ENCODE assay signal across 18 mouse cellular contexts in genomic region chr1:62435844-62436243, GRCm38 (mm10).
DNase-seq lines count a peak whose midpoint lies in the region; ATAC-seq and TF ChIP-seq lines count a peak whose summit lies in the region.
"Had no signal": no experiment of that assay in that cellular context is flagged by ENCODE, and none has a peak within 500 bp of the region (broad histone marks: within the 10 kb centered on the region; RNA-seq: fewer than 3 reads in every experiment).

No protein-coding gene starts in this region.

- H3K27me3 ChIP-seq in hindbrain, postnatal 0 days (ENCODE audit: insufficient read depth, low read length): no peaks in the 10 kb centered on the region
- H3K27me3 ChIP-seq in hindbrain, embryonic 10.5 days (ENCODE audit: insufficient read depth, poor library complexity, severe bottlenecking): no peaks in the 10 kb centered on the region
- H3K27me3 ChIP-seq in embryonic facial prominence, embryonic 10.5 days (replicated peaks; ENCODE audit: low read depth, poor library complexity, severe bottlenecking): peaks cover 13% of the 10 kb centered on the region; the same call in 1 of the 2 replicates
- no peaks in the 10 kb centered on the region for H3K27me3 ChIP-seq in midbrain, postnatal 0 days (ENCODE audit: insufficient read depth, low read length)
- no peaks in the 10 kb centered on the region for H3K27me3 ChIP-seq in stomach, postnatal 0 days (ENCODE audit: control insufficient read depth, insufficient read depth, low read length)
- H3K27me3 ChIP-seq: liver, embryonic 15.5 days had no signal

- no peak for TF ChIP-seq CTCF in hindbrain, postnatal 0 days (IDR thresholded peaks at IDR 0.05; ENCODE audit: low read depth)
- no peak for TF ChIP-seq CTCF in midbrain, postnatal 0 days (IDR thresholded peaks at IDR 0.05)
- no peak for TF ChIP-seq CTCF in stomach, postnatal 0 days (IDR thresholded peaks at IDR 0.05; ENCODE audit: low read depth)

- H3K36me3 ChIP-seq in hindbrain, postnatal 0 days (ENCODE audit: insufficient read depth, low read length): no peaks in the 10 kb centered on the region
- H3K36me3 ChIP-seq in hindbrain, embryonic 10.5 days: no peaks in the 10 kb centered on the region
- no peaks in the 10 kb centered on the region for H3K36me3 ChIP-seq in embryonic facial prominence, embryonic 10.5 days (replicated peaks)
- H3K36me3 ChIP-seq in midbrain, postnatal 0 days (ENCODE audit: insufficient read depth, low read length): no peaks in the 10 kb centered on the region
- no peaks in the 10 kb centered on the region for H3K36me3 ChIP-seq in stomach, postnatal 0 days (ENCODE audit: control insufficient read depth, insufficient read depth, low read length)
- H3K36me3 ChIP-seq: liver, embryonic 15.5 days had no signal

- no peak for TF ChIP-seq EP300 in stomach, postnatal 0 days (optimal IDR thresholded peaks at IDR 0.05)

- H3K4me2 ChIP-seq in hindbrain, postnatal 0 days (ENCODE audit: low read depth, low read length): no peak overlapping the region
- H3K4me2 ChIP-seq in midbrain, postnatal 0 days (ENCODE audit: low read depth, low read length, poor library complexity, severe bottlenecking): no peak overlapping the region
- H3K4me2 ChIP-seq in stomach, postnatal 0 days (replicated peaks; ENCODE audit: low read depth): no peak overlapping the region
- H3K4me2 ChIP-seq: heart, embryonic 11.5 days; liver, embryonic 15.5 days had no signal

- no peaks in the 10 kb centered on the region for H3K9me3 ChIP-seq in hindbrain, postnatal 0 days (ENCODE audit: low read length)
- H3K9me3 ChIP-seq in hindbrain, embryonic 10.5 days: no peaks in the 10 kb centered on the region
- no peaks in the 10 kb centered on the region for H3K9me3 ChIP-seq in embryonic facial prominence, embryonic 10.5 days
- H3K9me3 ChIP-seq in midbrain, postnatal 0 days (ENCODE audit: low read length): no peaks in the 10 kb centered on the region
- H3K9me3 ChIP-seq in stomach, postnatal 0 days (ENCODE audit: control insufficient read depth, low read length): no peaks in the 10 kb centered on the region
- H3K9me3 ChIP-seq: liver, embryonic 15.5 days had no signal

- ATAC-seq in hindbrain, postnatal 0 days: no peak
- no peak for ATAC-seq in midbrain, postnatal 0 days (ENCODE audit: low FRiP score)
- ATAC-seq in stomach, postnatal 0 days (ENCODE audit: low FRiP score, low TSS enrichment): no peak
- ATAC-seq: forebrain, embryonic 16.5 days; intestine, postnatal 0 days had no signal

- no peak overlapping the region for H3K4me3 ChIP-seq in hindbrain, postnatal 0 days (ENCODE audit: low read length)
- no peak overlapping the region for H3K4me3 ChIP-seq in hindbrain, embryonic 10.5 days
- H3K4me3 ChIP-seq in embryonic facial prominence, embryonic 10.5 days: no peak overlapping the region
- no peak overlapping the region for H3K4me3 ChIP-seq in midbrain, postnatal 0 days (ENCODE audit: low read depth, low read length)
- H3K4me3 ChIP-seq in stomach, postnatal 0 days (ENCODE audit: low read depth, low read length): no peak overlapping the region
- H3K4me3 ChIP-seq: layer of hippocampus, adult 2 months; liver, embryonic 15.5 days had no signal

- WGBS in hindbrain, postnatal 0 days: 56% methylated on average over 9 of the region's 9 CpGs
- 54% methylated on average over 9 of the region's 9 CpGs for WGBS in hindbrain, embryonic 10.5 days
- WGBS in embryonic facial prominence, embryonic 10.5 days: 52% methylated on average over 9 of the region's 9 CpGs
- 52% methylated on average over 9 of the region's 9 CpGs for WGBS in midbrain, postnatal 0 days
- WGBS in stomach, postnatal 0 days: 65% methylated on average over 9 of the region's 9 CpGs

- DNase-seq in hindbrain, postnatal 0 days (ENCODE audit: low spot score): peak; percentile 10
- DNase-seq in hindbrain, embryonic 10.5 days (ENCODE audit: low spot score): no peak
- peak; percentile 26 for DNase-seq in embryonic facial prominence, embryonic 10.5 days (ENCODE audit: low spot score)
- DNase-seq in forelimb bud, embryonic 11.5 days (ENCODE audit: low read depth, low spot score): peak; percentile 33
- DNase-seq in midbrain, postnatal 0 days (ENCODE audit: low spot score): peak; percentile 14
- no peak for DNase-seq in left cerebral cortex, adult 9 months (ENCODE audit: low spot score in 2 of 2)
- no peak for DNase-seq in stomach, postnatal 0 days (ENCODE audit: low spot score)
- DNase-seq: adrenal gland, postnatal 25 days; cerebellum, postnatal 14 days; gastrocnemius, postnatal 36 days; thymus, adult 2 months had no signal

- H3K9ac ChIP-seq in hindbrain, postnatal 0 days (replicated peaks; ENCODE audit: low read length): no peak overlapping the region
- no peak overlapping the region for H3K9ac ChIP-seq in midbrain, postnatal 0 days (replicated peaks; ENCODE audit: low read length, poor library complexity, severe bottlenecking)
- no peak overlapping the region for H3K9ac ChIP-seq in stomach, postnatal 0 days (ENCODE audit: low read length)
- H3K9ac ChIP-seq: liver, embryonic 15.5 days had no signal

- H3K4me1 ChIP-seq in hindbrain, postnatal 0 days (ENCODE audit: insufficient read depth, low read length): no peaks in the 10 kb centered on the region
- H3K4me1 ChIP-seq in hindbrain, embryonic 10.5 days (replicated peaks): peaks cover 4% of the 10 kb centered on the region
- peaks cover 11% of the 10 kb centered on the region for H3K4me1 ChIP-seq in embryonic facial prominence, embryonic 10.5 days
- H3K4me1 ChIP-seq in midbrain, postnatal 0 days (ENCODE audit: insufficient read depth, low read length): no peaks in the 10 kb centered on the region
- no peaks in the 10 kb centered on the region for H3K4me1 ChIP-seq in stomach, postnatal 0 days (replicated peaks; ENCODE audit: control insufficient read depth, insufficient read depth)
- H3K4me1 ChIP-seq: liver, embryonic 15.5 days had no signal

- no peak overlapping the region for H3K27ac ChIP-seq in hindbrain, postnatal 0 days
- H3K27ac ChIP-seq in hindbrain, embryonic 10.5 days: no peak overlapping the region
- no peak overlapping the region; the same call in 1 of the 2 replicates for H3K27ac ChIP-seq in embryonic facial prominence, embryonic 10.5 days (replicated peaks)
- no peak overlapping the region for H3K27ac ChIP-seq in midbrain, postnatal 0 days (ENCODE audit: low read depth, low read length)
- no peak overlapping the region for H3K27ac ChIP-seq in stomach, postnatal 0 days (replicated peaks)
- H3K27ac ChIP-seq: kidney, postnatal 0 days; layer of hippocampus, adult 2 months; liver, embryonic 15.5 days; macrophage had no signal

Comparison
In these comparisons a context has a peak if more than half of its experiments do, and no peak if none do; other contexts are left out.
1. DNase-seq: peak in hindbrain, postnatal 0 days (single experiment), embryonic facial prominence, embryonic 10.5 days (single experiment), forelimb bud, embryonic 11.5 days (single experiment) and midbrain, postnatal 0 days (single experiment); none in hindbrain, embryonic 10.5 days (single experiment), left cerebral cortex, adult 9 months (0 of 2) and stomach, postnatal 0 days (single experiment).